Mouse (Mus musculus) testis, postnatal 14 days (tissue): ENCODE measurements around the gene Hist1h1a.
"Not testable (repeated sequence)": the region's sequence is repeated elsewhere in the genome, so short reads cannot be mapped to it uniquely, and the experiment has no call there.

Experiments
- DNase-seq: peaks from one replicate; pipeline ENCODE4 v3.0.0; 2021; ENCODE audit warnings: low spot score

The Hist1h1a gene

DNA sequence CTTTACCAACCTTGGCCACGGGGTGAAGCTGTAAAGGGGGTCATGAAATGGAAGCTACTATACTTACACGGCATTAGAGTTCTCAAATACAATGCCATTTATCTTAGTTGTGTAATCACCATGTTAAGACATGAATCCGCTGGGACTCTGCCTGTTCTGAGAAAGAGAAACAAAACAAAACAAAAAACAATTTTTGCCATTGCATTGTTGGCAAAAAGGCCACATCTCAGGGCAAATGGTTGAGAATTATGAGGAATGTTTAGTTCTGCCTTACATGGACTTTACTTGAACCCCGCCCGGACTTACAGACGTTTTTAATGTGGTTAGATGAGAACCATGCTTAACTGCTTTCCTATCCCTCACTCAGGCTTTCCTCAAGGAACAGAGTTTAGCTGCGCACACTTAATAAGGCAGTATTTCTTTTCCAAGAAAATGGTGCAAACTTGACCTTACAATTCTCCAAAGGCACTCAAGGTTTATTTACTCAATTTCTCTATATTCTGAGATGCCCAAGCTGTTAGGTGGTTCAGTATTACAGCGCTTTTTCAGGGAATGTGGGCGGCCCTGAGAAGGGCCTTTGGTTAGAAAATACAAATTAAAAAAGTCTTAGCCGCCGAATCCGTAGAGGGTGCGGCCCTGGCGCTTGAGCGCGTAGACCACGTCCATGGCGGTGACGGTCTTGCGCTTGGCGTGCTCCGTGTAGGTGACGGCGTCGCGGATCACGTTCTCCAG, 3.1 kb upstream of the Hist1h1a start:
- DNase-seq = no peak

DNA sequence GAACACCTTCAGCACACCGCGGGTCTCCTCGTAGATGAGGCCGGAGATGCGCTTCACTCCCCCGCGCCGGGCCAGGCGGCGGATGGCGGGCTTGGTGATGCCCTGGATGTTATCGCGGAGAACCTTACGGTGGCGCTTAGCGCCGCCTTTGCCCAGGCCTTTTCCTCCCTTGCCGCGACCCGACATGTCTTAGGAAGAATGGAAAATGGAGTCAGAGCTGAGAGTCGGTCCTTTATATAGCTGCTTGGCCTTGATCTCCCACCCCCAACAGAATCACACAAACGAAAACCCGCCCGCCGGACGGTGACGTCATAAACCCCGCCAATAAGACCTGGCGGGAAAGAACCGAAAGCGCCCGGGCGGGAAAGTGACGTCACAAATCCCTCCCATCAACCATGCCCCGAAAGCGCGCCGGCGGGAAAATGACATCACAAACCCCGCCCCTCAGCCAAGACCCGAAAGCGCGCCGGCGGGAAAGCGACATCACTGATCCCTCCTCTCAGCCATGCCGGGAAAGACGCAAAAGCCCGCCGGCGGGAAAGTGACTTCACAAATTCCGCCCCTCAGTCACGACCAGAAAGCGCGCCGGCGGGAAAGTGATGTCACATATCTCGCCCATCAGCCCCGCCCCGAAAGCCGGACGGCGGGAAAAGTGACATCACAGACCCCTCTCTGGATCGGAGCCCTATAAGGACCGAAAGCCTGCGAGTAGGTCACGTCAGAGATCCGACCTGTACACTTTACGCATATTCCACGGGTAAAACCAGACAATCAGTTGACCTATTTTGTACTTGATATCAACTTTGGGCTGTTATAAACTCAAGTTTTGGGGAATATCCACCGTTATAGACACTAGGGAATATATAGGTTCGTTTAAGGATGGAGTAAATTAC, 2.2 kb upstream of the Hist1h1a start, which contains the start of gene Hist1h4a:
TSS of gene Hist1h4a (minus strand) at position 259 of the 893 bp plus-strand sequence.
- peak; percentile 98 for DNase-seq

DNA sequence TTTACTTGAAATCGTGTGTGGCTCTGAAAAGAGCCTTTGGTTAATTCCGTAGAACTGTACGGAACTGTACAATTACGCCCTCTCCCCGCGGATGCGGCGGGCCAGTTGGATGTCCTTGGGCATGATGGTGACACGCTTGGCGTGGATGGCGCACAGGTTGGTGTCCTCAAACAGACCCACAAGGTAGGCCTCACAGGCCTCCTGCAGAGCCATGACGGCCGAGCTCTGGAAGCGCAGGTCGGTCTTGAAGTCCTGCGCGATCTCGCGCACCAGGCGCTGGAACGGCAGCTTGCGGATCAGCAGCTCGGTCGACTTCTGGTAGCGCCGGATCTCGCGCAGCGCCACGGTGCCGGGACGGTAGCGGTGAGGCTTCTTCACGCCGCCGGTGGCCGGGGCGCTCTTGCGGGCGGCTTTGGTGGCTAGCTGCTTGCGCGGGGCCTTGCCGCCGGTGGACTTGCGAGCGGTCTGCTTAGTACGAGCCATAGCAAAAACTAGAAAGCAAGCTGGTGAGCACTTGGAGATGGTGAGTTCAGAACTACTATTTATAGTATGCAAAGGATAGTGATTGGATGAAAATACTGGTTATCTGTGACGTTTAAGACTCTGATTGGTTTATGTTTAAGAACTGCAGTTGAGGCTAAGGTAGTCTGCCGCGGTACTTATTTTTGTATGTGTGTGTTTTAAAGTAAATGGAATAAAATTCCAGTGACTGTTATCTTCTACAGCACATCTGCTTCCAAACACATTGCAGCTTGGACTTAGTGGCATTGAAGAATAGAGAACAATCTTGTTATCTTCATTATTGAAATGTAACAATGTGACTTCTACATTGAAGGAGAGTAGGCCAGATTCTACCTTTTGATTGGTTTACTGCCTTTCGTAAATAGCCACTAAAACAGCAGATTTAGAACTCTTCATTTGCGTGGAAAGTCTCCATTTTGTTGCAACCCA, 1.3 kb upstream of the Hist1h1a start, which contains the start of gene Hist1h3a:
TSS of gene Hist1h3a (minus strand) at position 516 of the 951 bp plus-strand sequence.
- DNase-seq = peak; percentile 87

DNA sequence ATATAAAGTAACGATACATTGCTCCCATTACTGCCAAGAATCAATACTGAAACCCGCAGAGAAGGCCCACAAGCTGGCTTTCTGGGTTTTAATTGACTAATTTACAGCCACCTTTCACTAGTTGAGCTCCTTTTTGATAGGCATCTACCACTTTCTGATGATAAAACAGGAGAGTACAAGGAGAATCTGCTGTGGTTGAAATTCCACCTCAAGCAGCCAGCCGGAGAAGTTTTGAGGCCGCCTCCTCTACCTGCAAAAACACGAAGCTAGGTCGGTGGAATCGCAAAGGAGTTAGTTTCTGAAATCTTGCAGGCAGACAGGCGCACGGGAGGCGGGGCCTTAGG, 252 bp upstream of the Hist1h1a start:
- no peak for DNase-seq

DNA sequence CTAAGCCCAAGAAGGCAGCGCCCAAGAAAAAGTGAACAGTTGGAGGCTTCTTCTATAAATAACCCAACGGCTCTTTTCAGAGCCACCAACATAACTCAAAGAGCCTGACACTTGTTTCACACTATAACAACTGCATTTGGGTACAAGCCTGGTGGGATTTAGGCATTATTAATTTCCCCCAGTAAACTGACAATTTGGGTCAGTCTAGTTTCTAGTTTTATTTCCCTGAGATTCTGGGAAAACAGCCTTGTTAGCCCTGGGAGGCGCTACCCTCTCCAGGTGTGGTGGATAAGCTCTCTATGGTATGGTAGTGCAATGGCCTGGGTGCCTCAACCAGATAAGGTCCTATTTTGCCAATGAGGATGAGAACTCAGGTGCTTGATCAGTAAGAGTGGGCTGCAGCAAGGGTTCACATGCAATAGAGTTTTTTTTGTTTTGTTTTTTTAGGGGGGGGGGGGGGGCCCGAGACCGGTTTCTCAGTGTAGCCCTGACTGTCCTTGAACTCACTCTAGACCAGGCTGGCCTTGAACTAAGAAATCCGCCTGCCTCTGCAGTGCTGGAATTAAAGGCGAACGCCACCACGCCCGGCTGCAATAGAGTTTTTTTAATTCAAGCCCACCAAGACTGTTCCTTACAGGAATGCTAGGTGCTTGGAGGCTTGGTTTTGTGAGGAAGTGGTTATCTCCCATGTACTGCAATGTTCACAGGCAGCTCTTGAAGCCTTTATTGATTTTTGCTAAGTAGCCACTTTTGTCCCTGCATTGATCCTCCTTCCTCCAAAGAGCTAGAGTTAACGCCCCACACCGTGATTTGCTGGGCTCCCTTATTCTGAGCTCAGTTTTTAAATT, 1.1 kb downstream of the Hist1h1a start:
- DNase-seq = peak; percentile 58

DNA sequence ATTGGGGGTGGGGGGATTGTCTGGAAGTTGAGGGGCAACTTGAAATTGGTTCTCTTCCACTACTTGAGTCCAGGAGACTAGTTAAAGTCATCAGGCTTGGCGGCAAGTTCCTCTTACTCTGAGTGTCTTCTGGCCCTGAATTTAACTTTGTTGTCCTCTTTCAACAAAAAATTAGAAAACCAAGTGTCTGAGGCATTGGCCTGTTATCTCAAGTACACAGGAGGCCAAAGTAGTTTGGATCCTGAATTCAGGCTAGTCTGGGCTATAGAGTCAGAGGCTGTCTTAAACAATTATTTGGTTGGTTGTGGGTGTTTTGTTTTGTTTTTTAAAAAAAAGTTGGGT, 1.7 kb downstream of the Hist1h1a start:
- DNase-seq = no peak

DNA sequence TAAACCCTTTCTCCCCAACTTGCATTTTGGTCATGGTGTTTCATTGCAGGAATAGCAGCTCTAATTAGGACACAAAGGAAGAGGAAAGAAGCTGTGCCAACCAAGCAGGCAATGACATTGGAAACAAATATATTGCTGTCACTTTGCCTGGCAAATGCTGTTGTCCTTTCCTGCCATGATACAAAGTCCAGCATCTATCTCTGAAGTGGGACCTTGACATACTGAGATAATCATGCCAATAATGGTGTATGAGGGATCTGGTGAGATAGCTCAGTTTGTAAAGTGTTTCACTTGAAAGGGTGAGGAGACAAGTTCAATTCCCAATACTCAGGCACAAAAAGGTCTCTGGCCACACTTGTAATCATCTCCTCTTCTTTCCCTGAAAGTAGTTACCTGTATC, 3.3 kb downstream of the Hist1h1a start:
- no peak for DNase-seq

DNA sequence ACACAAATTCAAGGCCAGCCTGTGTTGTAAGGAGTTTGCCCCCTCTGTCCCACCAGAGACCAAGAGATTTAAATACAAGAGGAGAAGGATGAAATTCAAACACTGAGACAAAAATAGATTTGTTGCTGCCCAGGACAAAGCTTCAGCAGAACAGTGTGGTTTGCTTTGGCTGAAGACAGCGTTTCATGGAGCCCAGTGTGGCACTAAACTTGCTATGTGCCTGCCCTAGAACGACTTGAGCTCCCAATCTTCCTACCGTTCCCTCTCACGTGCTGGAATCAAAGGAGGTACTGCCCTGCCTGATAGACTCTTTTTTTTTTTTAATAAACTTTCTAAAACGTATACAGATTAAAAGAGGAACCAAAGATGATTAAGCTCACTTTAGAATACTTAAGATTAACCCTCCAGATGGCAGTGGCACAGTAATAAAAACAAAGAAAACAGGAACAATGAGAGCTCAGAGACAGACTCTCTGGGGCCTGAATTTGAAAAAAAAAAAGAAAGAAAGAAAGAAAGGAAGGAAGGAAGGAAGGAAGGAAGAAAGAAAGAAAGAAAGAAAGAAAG, 5.5 kb downstream of the Hist1h1a start:
- DNase-seq = no peak

DNA sequence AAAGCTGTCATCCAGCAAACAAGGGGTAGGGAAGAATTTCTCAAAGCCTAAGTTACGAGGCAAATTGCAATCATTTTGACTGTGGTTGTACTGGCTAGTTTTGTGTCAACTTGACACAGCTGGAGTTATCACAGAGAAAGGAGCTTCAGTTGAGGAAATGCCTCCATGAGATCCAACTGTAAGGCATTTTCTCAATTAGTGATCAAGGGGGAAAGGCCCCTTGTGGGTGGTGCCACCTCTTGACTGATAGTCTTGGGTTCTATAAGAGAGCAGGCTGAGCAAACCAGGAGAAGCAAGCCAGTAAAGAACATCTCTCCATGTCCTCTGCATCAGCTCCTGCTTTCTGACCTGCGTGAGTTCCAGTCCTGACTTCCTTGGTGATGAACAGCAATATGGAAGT, 6.1 kb downstream of the Hist1h1a start, which contains the start of gene Trim38:
TSS of gene Trim38 (plus strand) at position 301 of the 400 bp plus-strand sequence.
- DNase-seq = not testable (repeated sequence)

DNA sequence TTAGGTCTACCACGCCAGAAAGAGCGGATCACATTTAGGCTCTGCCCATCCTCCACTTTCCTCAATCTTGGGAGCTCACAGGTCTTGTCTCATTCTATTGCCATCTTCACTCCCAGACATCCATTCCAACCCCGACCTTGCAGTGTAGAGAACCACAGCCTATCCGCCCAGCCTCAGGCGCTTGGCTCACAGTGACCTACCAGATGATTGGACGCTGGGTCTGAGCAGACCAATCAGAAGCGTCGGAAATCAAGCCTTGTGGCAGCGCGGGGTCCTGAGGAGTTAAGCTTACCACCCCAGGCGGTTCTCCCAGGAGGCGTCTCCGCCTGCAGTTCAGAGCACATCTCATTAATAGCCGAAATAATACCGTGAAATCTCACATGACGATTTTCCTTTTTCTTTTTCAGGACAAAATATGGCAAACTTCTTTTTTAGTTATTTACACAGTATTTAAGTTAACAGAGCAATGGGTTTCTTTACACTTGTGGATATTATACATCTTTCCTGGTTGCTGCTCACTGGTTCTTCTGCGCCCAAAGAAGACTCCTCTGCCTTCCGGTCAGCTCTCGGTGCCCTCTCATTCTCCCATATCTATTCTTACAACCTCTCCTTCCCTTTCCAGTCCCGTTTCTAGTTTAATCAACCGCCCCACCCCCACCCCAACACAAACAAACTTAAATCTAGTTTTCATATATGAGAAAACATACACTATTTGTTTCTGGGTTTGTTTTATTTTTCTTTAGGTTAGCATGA, 9.3 kb downstream of the Hist1h1a start:
- peak; percentile 90 for DNase-seq

DNA sequence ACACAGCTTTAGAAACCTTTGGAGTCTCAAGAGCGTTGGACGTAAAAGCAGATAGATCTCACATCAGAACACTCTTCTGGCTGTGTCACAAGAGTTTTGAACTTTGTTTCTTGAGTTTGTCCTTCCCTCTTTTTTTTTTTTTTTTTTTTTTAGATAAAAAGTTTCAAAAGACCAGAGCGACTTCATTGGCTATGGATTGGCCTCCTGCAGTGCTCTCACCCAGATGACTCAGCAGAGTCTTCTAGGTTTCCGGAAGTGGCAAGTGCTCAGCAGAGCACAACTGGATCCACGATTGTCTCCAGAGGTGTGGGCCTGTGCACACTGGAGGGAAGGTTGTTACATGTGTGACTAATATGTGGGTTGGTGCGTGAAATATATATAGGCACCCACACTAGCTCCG, 14.9 kb downstream of the Hist1h1a start:
- DNase-seq = no peak

DNA sequence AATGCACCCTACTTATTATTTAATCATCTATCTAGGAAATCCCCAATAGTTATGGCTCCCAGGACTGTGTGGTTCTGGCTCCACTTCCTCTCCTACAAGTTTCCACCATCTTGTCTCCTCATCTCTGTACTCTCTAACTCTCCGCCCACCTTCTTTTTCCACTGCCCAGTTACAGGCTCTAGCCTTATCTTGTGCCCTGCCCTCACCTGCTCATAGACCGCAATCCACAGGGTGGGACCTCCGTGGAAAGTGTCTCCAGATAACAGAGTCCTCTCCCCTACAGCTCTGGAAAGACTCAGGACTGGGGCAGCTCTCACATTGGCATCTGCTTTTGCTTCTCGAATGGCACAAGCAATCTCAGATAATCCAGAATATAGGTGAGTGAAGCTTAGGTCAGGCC, 15.6 kb downstream of the Hist1h1a start:
- DNase-seq = no peak

DNA sequence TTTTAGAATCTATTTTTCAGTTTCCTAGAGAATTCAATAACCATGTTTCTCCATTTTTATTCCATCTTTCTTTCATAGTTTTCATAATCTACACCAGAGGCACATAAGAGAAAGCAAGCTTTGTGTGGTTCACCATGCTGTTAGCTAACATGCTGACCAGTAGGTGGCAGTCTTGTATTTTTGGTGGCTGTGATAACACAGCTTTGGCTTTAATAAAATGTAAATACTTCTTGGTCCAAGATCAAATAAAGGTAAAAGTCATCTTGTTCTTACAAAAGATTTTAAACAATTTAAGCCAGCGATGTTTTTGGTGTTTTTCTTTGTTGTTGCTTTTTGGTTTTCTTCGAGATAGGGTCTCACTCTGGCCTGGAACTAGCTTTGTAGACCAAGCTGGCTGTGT, 29.1 kb downstream of the Hist1h1a start:
- no peak for DNase-seq

DNA sequence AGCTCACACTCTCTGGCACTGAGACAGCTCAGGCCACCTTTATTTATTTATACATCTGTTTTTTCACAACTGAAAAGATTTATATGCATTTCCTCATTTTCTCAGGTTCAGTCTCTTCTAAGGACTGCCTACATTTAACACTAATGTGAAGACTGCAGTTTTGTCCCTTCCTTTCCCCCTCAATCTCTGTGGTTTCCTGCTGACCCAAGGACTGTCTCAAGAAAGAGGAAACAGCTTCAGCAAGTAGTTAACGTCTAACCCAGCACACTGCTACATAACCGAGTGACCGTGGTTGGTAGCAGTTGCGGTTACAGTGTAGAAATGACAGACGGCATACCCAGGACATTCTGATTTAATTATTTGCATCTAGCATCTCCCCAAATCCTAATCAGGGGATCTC, 35.9 kb downstream of the Hist1h1a start:
- DNase-seq = no peak

DNA sequence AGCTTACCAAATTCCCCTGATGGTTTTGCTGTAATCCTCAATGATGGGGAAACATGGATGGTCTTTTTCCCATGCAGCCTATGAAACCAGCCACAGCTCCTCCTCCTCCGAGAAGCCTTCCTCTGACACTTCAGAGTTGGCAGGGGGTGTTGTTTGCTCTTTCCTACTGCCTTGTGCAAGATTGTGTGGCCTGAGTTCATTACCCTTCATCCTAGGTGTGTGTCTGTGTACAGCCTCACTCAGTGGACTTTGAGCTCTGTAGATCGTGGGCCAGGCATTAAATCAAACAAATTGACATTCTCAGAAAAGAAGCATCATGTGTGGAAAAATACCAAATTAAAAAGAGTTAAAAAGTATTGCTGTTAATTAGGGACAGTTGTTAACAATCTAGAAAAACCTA, 41.1 kb downstream of the Hist1h1a start:
- no peak for DNase-seq

DNA sequence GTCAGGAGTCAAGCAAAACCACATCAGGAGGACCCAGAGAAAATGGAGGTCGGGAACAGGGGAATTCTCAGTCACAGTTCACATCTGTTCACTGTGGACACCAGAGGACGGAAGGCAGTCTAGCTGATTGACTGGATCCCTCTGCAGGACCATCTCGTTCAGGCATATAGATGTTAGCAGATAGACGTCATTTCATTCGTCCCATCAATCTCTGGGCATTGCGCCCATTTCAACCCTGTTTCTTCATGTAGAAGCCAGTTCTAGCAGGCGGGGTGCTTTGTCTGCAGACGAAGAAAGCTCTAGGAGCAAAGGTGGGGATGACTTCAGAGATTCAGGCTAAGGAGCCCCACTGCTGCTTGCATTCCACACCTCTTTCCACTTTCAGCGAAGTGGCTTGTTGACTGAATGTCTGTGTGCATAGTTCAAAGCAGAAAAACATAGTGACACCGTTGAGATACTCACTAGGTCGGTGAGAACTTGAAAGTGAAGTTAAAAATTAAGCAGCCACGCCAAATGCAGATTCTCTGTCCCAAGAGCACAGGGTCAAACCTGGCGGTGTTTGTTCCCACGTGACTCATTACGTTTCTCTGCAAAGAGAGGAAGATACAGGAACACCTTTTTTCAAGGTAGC, 43.1 kb downstream of the Hist1h1a start, which contains the start of gene Slc17a2:
TSS of gene Slc17a2 (plus strand) at position 572 of the 631 bp plus-strand sequence.
- DNase-seq = no peak
